10 mouse cellular contexts compared by ENCODE assay signal in the genomic region with DNA sequence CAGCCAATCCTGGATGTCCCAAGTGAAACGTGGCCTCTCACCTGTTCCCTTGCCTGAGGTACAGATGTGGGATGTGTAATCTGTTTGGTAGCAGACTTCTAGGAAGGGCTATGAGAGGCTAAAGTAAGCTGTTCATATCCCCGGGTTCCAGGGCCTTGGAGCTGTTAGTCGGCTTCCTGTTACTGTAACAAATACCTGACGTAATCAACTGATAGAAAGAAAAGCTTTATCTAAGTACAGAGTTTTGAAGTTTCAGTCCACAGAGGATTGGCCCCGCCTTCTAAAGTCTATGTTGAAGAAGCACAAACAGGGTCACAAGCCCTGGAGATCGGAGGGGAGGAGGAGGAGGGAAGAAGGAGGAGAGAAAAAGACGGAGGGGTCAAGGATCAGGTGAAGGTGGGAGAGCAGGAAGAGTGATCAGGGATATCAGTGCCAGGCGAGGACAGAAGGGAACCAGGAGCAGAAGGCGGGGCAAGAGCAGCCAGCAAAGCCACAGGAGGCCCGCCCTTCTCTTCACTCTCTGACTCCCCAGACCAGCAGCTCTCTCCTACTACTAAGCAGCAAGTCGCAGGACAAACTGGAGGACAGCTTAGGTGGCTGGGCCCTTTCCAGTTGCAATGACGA.
DNase-seq lines count a peak whose midpoint lies in the region; ATAC-seq and TF ChIP-seq lines count a peak whose summit lies in the region.
"Had no signal": no experiment of that assay in that cellular context is flagged by ENCODE, and none has a peak within 500 bp of the region (broad histone marks: within the 10 kb centered on the region; RNA-seq: fewer than 3 reads in every experiment).

No protein-coding gene starts in this region.

- H3K27me3 ChIP-seq in lung, postnatal 0 days (replicated peaks; ENCODE audit: insufficient read depth, low read length), result no peaks in the 10 kb centered on the region
- no peaks in the 10 kb centered on the region for H3K27me3 ChIP-seq in kidney, embryonic 14.5 days (ENCODE audit: control insufficient read depth, insufficient read depth, low read length)
- no peaks in the 10 kb centered on the region for H3K27me3 ChIP-seq in midbrain, embryonic 10.5 days (ENCODE audit: low read depth, poor library complexity, severe bottlenecking)

- H3K36me3 ChIP-seq in lung, postnatal 0 days (ENCODE audit: insufficient read depth, low read length), result no peaks in the 10 kb centered on the region
- no peaks in the 10 kb centered on the region for H3K36me3 ChIP-seq in kidney, embryonic 14.5 days (ENCODE audit: control insufficient read depth, insufficient read depth, low read length)
- no peaks in the 10 kb centered on the region for H3K36me3 ChIP-seq in midbrain, embryonic 10.5 days

- peak overlapping the region; percentile 32; the same call in 1 of the 2 replicates for H3K4me2 ChIP-seq in lung, postnatal 0 days (replicated peaks; ENCODE audit: low read depth, low read length)
- H3K4me2 ChIP-seq in kidney, embryonic 14.5 days (replicated peaks; ENCODE audit: low read depth, low read length), result no peak overlapping the region

- no peak for TF ChIP-seq CTCF in lung, postnatal 0 days (IDR thresholded peaks at IDR 0.05)

- peak; percentile 16 for DNase-seq in embryo, embryonic 10 days (ENCODE audit: low spot score)
- no peak for DNase-seq in embryo, embryonic 11 days
- no peak for DNase-seq in lung, postnatal 0 days (ENCODE audit: low spot score)
- no peak for DNase-seq in lung, postnatal 14 days
- peak; percentile 18 for DNase-seq in yolk sac, embryonic 10.5 days (ENCODE audit: low spot score)
- no peak for DNase-seq in midbrain, embryonic 10.5 days (ENCODE audit: low spot score)
- DNase-seq: forebrain, postnatal 0 days had no signal

- H3K4me3 ChIP-seq in lung, postnatal 0 days (ENCODE audit: low read depth, low read length), result no peak overlapping the region
- H3K4me3 ChIP-seq in kidney, embryonic 14.5 days (ENCODE audit: low read length), result no peak overlapping the region
- no peak overlapping the region for H3K4me3 ChIP-seq in midbrain, embryonic 10.5 days

- WGBS in lung, postnatal 0 days, result 25% methylated on average over 12 of the region's 12 CpGs
- 37% methylated on average over 12 of the region's 12 CpGs for WGBS in kidney, embryonic 14.5 days
- 46% methylated on average over 12 of the region's 12 CpGs for WGBS in midbrain, embryonic 10.5 days

- H3K27ac ChIP-seq in lung, postnatal 0 days (ENCODE audit: low read length), result peak overlapping the region; percentile 23; the same call in 1 of the 2 replicates
- no peak overlapping the region for H3K27ac ChIP-seq in kidney, embryonic 14.5 days (ENCODE audit: low read depth, low read length)
- H3K27ac ChIP-seq in midbrain, embryonic 10.5 days (replicated peaks), result no peak overlapping the region
- H3K27ac ChIP-seq: liver, embryonic 14.5 days had no signal

- no peaks in the 10 kb centered on the region for H3K9me3 ChIP-seq in lung, postnatal 0 days (ENCODE audit: low read length)
- no peaks in the 10 kb centered on the region for H3K9me3 ChIP-seq in kidney, embryonic 14.5 days (ENCODE audit: control insufficient read depth, low read length)
- H3K9me3 ChIP-seq in midbrain, embryonic 10.5 days (replicated peaks), result no peaks in the 10 kb centered on the region

- no peaks in the 10 kb centered on the region for H3K4me1 ChIP-seq in lung, postnatal 0 days (ENCODE audit: insufficient read depth, low read depth, low read length)
- no peaks in the 10 kb centered on the region for H3K4me1 ChIP-seq in kidney, embryonic 14.5 days (ENCODE audit: control insufficient read depth, insufficient read depth, low read length)
- no peaks in the 10 kb centered on the region for H3K4me1 ChIP-seq in midbrain, embryonic 10.5 days

- peak; percentile 72 for ATAC-seq in lung, postnatal 0 days
- peak; percentile 62; the same call in 1 of the 2 replicates for ATAC-seq in kidney, embryonic 14.5 days (ENCODE audit: low FRiP score, low TSS enrichment)
- no peak for ATAC-seq in frontal cortex, adult (ENCODE audit: low TSS enrichment)
- ATAC-seq: forebrain, postnatal 0 days had no signal

- no peak for TF ChIP-seq EP300 in lung, postnatal 0 days (IDR thresholded peaks at IDR 0.05)

- H3K9ac ChIP-seq in lung, postnatal 0 days (replicated peaks; ENCODE audit: low read depth), result no peak overlapping the region
- H3K9ac ChIP-seq in kidney, embryonic 14.5 days (ENCODE audit: low read depth, low read length), result no peak overlapping the region
- H3K9ac ChIP-seq: forebrain, postnatal 0 days; liver, embryonic 14.5 days had no signal

Comparison
In these comparisons a context has a peak if more than half of its experiments do, and no peak if none do; other contexts are left out.
1. DNase-seq: peak in embryo, embryonic 10 days (single experiment) and yolk sac, embryonic 10.5 days (single experiment); none in embryo, embryonic 11 days (single experiment), lung, postnatal 0 days (single experiment), lung, postnatal 14 days (single experiment) and midbrain, embryonic 10.5 days (single experiment).